Mouse (Mus musculus) olfactory bulb, adult 2 months (tissue): Measurements from ENCODE around the gene Pfdn2.

ENCODE experiments used
- CTCF ChIP-seq: fragments of 200-500 bp; IDR thresholded peaks from 2 replicates; pipeline ENCODE4 v1.5.1; 2012; ENCODE audit warnings: low read depth, mild to moderate bottlenecking, low read length, moderate library complexity; ENCODE audit not compliant: insufficient read depth
- POLR2A ChIP-seq: fragments of 200-500 bp; IDR thresholded peaks from 2 replicates; pipeline ENCODE4 v1.6.1; 2012; ENCODE audit warnings: mild to moderate bottlenecking, low read depth, low read length, moderate library complexity; ENCODE audit not compliant: insufficient read depth

DNA sequence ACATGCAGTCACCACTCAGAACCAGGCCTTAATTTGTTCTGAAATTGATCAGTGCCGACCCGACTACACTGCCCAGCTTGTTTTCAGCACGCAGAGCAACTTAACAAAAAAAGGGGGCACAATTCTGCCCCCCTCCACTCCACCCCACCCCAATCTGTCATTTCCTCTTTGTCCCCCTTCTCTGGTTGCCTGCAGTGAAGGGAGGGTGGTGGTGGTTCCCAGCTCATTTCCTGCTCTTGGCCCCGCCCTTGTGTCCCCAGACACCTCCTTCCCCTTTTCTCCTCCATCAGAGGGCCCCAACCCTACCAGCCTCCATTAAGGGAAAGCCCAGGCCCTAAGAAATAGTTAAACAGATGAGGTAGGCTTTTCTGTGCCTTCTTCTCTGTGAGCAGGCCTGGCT lies 44.6 kb downstream of the Pfdn2 start:
- TF ChIP-seq CTCF (no peak), POLR2A (no peak)
